Mouse (Mus musculus) small intestine, adult 2 months (tissue): ENCODE data around the gene Tent5c. TPM values are rescaled to one million over a fixed set of nuclear protein-coding genes. Genes with fewer than 3 reads are reported as not detected.

Experiments
- H3K27ac ChIP-seq: fragments of 200-500 bp; 2 replicates; pipeline ENCODE4 v1.5.1; 2012; ENCODE audit warnings: low read depth, low read length, control low read depth, inconsistent platforms; ENCODE audit not compliant: insufficient read depth
- H3K27me3 ChIP-seq: fragments of 200-500 bp; 2 replicates; pipeline ENCODE4 v1.6.1; 2012; ENCODE audit warnings: mild to moderate bottlenecking, moderate library complexity, low read length, inconsistent platforms; ENCODE audit not compliant: control insufficient read depth, insufficient read depth
- H3K36me3 ChIP-seq: fragments of 200-500 bp; 2 replicates; pipeline ENCODE4 v1.6.1; 2012; ENCODE audit warnings: mild to moderate bottlenecking, low read length, control low read depth, inconsistent platforms; ENCODE audit not compliant: control insufficient read depth, insufficient read depth
- H3K4me1 ChIP-seq: fragments of 200-500 bp; 2 replicates; pipeline ENCODE4 v1.6.1; 2012; ENCODE audit warnings: low read length, inconsistent platforms, mixed read lengths; ENCODE audit not compliant: control insufficient read depth, insufficient read depth, insufficient read length
- H3K4me3 ChIP-seq: fragments of 200-500 bp; 2 replicates; pipeline ENCODE4 v1.5.1; 2012; ENCODE audit warnings: low read depth, mild to moderate bottlenecking, control low read depth, inconsistent platforms, low read length, moderate library complexity
- CTCF ChIP-seq: fragments of 200-500 bp; IDR thresholded peaks from 2 replicates; pipeline ENCODE4 v1.5.1; 2012; ENCODE audit warnings: low read depth, mild to moderate bottlenecking, control low read depth, inconsistent platforms, low read length, moderate library complexity, mixed read lengths; ENCODE audit not compliant: insufficient replicate concordance, insufficient read length; ENCODE audit errors: extremely low read depth
- POLR2A ChIP-seq: fragments of 200-500 bp; IDR thresholded peaks from 2 replicates; pipeline ENCODE4 v1.6.1; 2012; ENCODE audit warnings: low read depth, mild to moderate bottlenecking, control low read depth, inconsistent platforms, low read length, moderate library complexity
- WGBS: fragments of 180-500 bp; shearing (Covaris S2); methylation state at CpG from one replicate; pipeline ENCODE4 v1.1.7; 2018; 5-methylcytosine and 5-hydroxymethylcytosine counted together
- polyA plus RNA-seq: library from polyadenylated mRNA; depleted of rRNA; stranded (reverse); fragments of >200 nt; gene quantifications from 2 replicates; pipeline ENCODE4 v1.2.3, GENCODE M21; 2012; rRNA removed

The Tent5c gene
- polyA plus RNA-seq, 1 experiment = 10.3 TPM

GRCm38 (mm10) chr3:100411945-100412344 lies 77.2 kb downstream of the Tent5c start:
- Histone ChIP-seq H3K4me3 (no peak overlapping the region), H3K27ac (no peak overlapping the region), H3K4me1 (no peaks in the 10 kb centered on the region), H3K27me3 (no peaks in the 10 kb centered on the region), H3K36me3 (no peaks in the 10 kb centered on the region)
- 85% methylated on average over 7 of the region's 7 CpGs for WGBS
- no peak for TF ChIP-seq POLR2A
- TF ChIP-seq CTCF = no peak

- Histone ChIP-seq H3K27ac (no peak overlapping the region), H3K36me3 (no peaks in the 10 kb centered on the region), H3K4me1 (no peaks in the 10 kb centered on the region), H3K27me3 (no peaks in the 10 kb centered on the region), H3K4me3 (no peak overlapping the region)
- 85% methylated on average over 2 of the region's 2 CpGs for WGBS
- TF ChIP-seq POLR2A = no peak
- no peak for TF ChIP-seq CTCF
Observed at GRCm38 (mm10) chr3:100409280-100409679, 79.8 kb downstream of the Tent5c start.

GRCm38 (mm10) chr3:100408351-100409043 lies 80.6 kb downstream of the Tent5c start:
- 70% methylated on average over 2 of the region's 2 CpGs for WGBS
- H3K36me3 ChIP-seq = no peaks in the 10 kb centered on the region

GRCm38 (mm10) chr3:100402656-100403055 lies 86.5 kb downstream of the Tent5c start:
- TF ChIP-seq POLR2A (no peak), CTCF (no peak)
- no peaks in the 10 kb centered on the region for H3K4me1 ChIP-seq
- H3K27me3 ChIP-seq = no peaks in the 10 kb centered on the region
- no peaks in the 10 kb centered on the region for H3K36me3 ChIP-seq
- 91% methylated on average over 4 of the region's 4 CpGs for WGBS
- H3K4me3 ChIP-seq = no peak overlapping the region
- no peak overlapping the region for H3K27ac ChIP-seq

More at GRCm38 (mm10) chr3:100408351-100409043, 80.6 kb downstream of the Tent5c start:
- no peaks in the 10 kb centered on the region for H3K4me1 ChIP-seq
- no peak for TF ChIP-seq POLR2A
- no peak for TF ChIP-seq CTCF
- no peak overlapping the region for H3K27ac ChIP-seq
- no peaks in the 10 kb centered on the region for H3K27me3 ChIP-seq
- no peak overlapping the region for H3K4me3 ChIP-seq

Other genes starting within 250 kb of the Tent5c start
- 26.4 and 31.1 TPM in 2 replicates for gene Man1a2, start 196.2 kb upstream of the Tent5c start, polyA plus RNA-seq